Mouse (Mus musculus): ENCODE measurements around the gene Defb41. TPM values are rescaled to one million over a fixed set of nuclear protein-coding genes. Genes with fewer than 3 reads are reported as not detected.

Defb41 gene
- polyA plus RNA-seq, 1 experiment from 2014 or later, result not detected

Other genes with a start within 250 kb of the Defb41 start
- not detected in 2 replicates for gene Crisp4, start 119.2 kb downstream of the Defb41 start, polyA plus RNA-seq (2015; fragmentation: Nextera tagmentation; extraction: Ambion mirVana)
- gene Defb18, start 27.7 kb downstream of the Defb41 start, polyA plus RNA-seq (2015; fragmentation: Nextera tagmentation; extraction: Ambion mirVana), result not detected in 2 replicates

Measured in lung, embryonic 15.5 days (tissue).